Mouse (Mus musculus): Measurements from ENCODE around the gene Kl.

Gene Kl

GRCm38 (mm10) chr5:150962756-150963155 lies 10.3 kb downstream of the Kl start:
- no peak for DNase-seq (ENCODE audit: low spot score)

- no peak for DNase-seq (ENCODE audit: low spot score)
These were observed 15.5 kb downstream of the Kl start for GRCm38 (mm10) chr5:150967925-150968324.

- DNase-seq (ENCODE audit: low spot score) = no peak
These were observed 18.1 kb downstream of the Kl start for GRCm38 (mm10) chr5:150970551-150970950.

DNA sequence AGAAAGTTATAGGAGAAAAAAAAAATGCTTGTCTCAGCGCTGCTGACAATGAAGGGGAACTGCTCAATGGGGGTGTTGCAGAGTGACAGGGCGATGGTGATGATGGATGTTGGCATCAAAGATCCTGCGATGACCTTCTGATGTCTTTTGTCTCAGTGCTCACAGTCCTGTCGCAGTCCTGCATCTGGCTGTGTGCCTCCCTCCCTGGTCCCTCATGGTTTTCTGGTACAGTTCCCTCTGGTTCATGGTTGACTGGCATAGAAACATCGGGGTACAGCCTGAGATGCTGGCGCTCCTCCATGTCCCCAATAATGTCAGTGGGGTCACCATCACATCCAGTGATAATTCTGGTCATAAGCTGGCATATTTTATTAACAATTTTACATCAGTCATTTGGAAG lies 18.7 kb downstream of the Kl start:
- DNase-seq (ENCODE audit: low spot score) = no peak

- DNase-seq (ENCODE audit: low spot score) = no peak
These were observed 21.8 kb downstream of the Kl start for GRCm38 (mm10) chr5:150974226-150974625.

DNA sequence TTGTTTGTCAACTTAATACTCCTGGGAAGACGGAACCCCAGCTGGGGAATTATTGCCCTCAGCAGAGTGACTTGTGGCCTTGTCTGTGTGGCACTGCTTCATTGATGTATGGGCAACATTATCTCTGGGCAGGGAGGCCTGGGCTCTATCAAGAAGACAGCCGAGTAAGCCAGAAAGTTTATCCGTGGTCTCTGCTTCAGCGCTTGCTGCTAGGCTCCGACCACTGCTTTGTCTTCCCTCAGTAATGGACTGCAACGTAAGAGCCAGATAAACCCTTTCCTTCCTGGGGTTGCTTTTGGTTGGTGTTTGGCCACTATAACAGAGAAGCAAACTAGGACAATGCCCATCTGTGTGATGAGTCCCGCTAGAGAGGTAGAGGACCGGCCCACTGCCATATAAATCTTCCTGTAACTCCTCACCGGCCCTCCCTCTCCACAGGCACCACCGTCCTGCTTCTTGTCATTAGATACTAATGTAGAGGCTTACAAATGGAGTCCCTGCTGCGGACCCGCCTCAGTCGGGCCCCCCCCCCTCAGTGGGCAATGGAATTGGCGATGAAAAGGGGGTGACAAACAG lies 25.1 kb downstream of the Kl start:
- peak; percentile 18 for DNase-seq (ENCODE audit: low spot score)

- no peak for DNase-seq (ENCODE audit: low spot score)
These were observed 27.1 kb downstream of the Kl start for GRCm38 (mm10) chr5:150979341-150980136.

DNA sequence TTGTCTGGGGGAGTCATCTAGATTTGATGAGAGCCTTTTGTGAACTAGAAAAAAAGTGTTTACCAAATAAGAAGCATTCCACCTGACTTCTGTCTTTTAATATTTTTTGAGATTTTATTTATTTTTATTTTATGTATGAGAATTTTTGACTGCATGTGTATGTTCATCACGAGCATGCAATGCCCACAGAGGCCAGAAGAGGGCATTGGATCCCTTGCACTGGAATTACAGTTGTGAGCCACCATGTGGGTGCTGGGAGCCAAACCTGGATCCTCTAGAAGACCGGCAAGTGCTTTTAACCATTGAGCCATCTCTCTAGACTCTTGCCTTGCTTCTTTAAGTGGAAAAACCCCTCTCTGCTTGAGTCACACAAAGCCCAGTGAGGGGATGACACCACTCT lies 29.7 kb downstream of the Kl start:
- DNase-seq (ENCODE audit: low spot score) = no peak

- DNase-seq (ENCODE audit: low spot score) = no peak
These were observed 41.7 kb downstream of the Kl start for GRCm38 (mm10) chr5:150994096-150994495.

- DNase-seq (ENCODE audit: low spot score) = no peak
These were observed 44.2 kb downstream of the Kl start for GRCm38 (mm10) chr5:150996586-150996985.

DNA sequence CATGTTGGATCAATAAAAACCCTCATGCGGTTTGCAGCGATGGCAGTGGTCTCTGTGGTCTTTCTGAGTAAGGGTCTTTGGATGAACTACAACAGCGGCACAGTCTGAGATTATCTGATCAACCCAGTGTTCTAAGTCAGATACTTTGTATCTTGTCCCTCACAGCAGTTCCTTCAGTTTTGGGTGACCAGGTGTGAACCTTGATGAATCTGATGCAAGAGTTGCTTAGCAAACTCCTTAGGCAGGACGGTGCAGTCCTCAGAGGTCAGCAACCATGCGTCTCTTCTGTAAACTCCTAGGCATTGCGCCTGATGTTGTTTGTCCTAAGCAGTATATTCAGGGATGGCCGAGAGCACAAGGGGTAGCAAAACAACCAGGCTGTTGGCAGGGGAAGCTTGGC lies 48.7 kb downstream of the Kl start:
- DNase-seq (ENCODE audit: low spot score) = no peak

DNA sequence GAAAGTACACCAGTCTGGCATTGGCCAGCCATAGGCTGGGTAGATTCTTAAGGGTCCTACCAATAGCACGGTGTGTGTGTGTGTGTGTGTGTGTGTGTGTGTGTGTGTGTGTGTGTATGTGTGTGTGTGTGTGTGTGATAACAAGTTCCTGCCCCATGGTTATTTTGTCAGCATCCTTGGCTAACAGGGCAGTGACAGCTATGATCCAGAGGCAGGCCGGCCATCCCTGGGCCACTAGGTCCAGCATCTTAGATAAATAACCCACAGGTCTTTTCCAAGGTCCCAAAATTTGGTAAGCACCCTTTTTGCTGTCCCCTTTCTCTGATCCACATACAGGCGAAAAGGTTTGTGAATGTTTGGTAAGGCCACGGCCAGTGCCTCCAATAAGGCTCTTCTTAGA lies 49.6 kb downstream of the Kl start:
- no peak for DNase-seq (ENCODE audit: low spot score)

DNA sequence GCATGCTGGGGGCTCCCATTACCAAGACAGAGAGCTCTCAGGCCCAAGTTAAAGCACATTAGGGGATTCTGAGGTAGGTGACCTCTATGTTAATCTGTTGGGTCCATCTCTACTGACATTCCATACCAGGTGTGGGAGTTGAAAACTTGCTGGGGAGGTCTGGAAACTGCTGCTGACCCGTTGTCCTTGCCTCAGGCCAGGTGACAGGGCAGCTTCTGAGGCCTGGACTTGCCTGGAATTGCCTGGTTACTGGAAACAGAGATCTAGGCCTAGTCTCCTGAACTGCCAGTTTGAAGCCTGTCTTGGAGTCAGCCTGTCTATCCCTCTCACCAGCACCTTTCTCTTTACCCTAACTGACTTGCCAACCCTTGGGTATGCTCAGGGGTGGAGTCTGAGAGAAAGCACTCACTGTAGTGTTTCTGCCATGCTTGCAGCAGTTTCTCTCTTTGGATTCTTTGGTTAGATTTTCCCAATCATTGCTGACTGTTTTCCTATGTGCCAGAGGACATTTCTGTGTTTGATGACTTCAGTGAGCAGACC lies 51.9 kb downstream of the Kl start:
- no peak for DNase-seq (ENCODE audit: low spot score)

DNA sequence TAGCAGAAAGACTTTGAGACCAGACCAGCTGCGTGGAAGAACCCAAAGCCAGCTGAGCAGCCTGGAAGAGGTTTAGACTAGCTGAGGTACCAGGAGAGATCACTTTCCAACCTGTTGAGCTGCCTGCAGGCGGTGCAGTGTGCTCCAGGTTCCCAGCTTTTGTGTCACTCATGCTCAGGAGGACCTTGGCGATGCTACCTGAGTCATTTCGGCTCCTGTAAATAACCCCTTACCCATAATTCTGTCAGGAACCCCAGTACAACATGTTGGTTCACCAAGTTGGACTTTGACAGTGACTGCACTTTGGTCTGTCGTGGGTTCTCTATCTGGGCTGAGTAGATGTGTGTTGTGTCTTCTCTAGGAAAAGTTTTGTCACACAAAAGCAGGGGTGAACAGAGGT lies 66.0 kb downstream of the Kl start:
- DNase-seq (ENCODE audit: low spot score) = no peak

DNA sequence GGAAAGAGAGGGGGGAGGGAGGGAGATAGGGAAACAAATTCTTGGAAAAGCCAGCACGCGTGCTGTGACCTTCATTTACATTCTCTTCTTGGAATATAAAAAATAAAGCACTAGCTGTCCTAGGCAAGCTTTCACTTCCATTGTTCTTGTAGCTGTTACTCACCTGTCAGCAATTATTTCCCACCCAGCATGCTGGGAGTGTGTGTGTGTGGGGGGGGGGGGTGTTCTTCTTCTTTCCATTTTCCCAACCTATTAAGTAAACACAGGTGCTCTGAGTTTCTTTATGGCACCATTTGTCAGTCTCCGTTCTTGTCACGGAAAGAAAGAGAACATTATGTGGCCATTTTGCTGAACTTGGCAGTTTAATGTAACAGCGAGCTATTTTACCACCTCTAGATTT lies 66.6 kb downstream of the Kl start:
- DNase-seq (ENCODE audit: low spot score) = no peak

DNA sequence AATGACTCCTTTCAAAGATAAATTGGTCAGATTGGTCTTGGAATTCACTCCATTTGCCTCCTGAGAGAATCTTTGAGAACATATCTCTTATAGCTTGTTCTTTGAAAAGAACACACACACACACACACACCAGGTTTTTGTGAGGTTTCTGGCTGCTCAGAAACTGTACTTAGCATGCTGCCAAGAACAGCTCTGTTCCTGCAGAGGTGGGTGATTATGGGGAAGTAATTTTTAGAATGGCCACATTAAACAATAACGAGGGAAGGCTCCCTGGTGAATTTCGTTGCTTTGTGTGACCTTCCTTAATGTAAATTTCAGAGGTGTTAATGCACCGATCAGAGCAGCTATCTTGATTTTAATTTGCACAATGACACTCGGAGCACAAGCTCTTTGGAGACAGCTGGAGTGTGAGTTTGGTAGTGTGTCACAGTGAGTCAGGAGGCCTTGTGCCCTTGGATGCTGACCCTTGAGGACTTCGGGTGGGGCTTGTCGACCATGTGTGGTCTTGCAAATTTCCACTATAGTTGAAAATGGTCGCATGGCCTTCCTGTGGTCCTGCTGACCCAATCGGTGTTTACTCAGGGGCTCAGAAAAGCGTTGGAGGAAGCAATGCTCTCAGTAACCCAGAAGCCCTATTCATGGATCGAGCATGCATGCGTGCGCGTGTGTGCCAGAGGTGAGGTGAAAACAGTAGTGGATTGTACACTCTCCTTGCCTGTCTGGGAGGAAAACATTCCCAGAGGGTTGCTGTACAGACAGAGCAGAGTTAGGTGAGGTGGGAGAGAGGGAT lies 67.8 kb downstream of the Kl start:
- no peak for DNase-seq (ENCODE audit: low spot score)

- no peak for DNase-seq (ENCODE audit: low spot score)
These were observed 68.4 kb downstream of the Kl start for GRCm38 (mm10) chr5:151020831-151021230.

DNA sequence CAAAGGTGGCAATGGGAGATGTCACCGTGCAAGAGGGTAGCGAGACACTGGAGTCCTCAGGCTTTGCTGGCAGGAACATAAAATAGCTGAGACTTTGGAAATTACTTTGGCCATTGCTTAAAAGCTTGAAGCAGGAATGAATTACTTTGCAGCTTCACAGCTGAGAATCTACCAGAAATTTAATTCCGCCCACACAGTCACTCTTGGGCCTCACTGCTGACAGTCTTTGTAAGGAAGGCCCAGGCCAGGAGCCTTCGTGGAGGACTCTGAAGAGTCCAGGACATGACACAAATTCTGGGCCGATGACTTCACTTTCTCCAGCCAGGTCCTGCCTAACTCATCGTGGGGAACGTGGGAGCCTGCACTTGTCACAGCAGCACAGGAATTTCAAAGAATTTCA lies 69.6 kb downstream of the Kl start:
- DNase-seq (ENCODE audit: low spot score) = no peak

GRCm38 (mm10) chr5:151022939-151023338 lies 70.5 kb downstream of the Kl start:
- no peak for DNase-seq (ENCODE audit: low spot score)

DNA sequence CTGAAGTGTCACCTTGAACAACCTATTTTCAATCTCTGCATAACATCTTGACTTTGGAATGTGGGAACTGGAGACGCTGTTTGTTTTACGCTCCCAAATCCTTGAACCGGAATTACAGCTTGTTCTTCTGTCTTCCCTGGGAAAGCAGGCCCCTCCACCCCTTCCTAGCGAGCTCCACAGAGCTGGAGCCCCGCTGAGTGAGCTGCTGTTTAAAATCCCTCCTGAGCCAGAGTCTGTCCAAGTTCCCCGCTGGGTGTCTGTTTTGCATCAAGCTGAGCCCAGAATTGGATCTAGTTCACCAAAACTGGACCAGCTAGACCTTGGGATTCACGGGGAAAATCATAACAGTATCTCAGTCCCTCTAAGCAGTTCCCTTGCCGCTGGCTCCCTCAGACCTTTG lies 71.1 kb downstream of the Kl start:
- DNase-seq (ENCODE audit: low spot score) = peak; percentile 58

- no peak for DNase-seq (ENCODE audit: low spot score)
These were observed 72.1 kb downstream of the Kl start for GRCm38 (mm10) chr5:151024483-151024882.

DNA sequence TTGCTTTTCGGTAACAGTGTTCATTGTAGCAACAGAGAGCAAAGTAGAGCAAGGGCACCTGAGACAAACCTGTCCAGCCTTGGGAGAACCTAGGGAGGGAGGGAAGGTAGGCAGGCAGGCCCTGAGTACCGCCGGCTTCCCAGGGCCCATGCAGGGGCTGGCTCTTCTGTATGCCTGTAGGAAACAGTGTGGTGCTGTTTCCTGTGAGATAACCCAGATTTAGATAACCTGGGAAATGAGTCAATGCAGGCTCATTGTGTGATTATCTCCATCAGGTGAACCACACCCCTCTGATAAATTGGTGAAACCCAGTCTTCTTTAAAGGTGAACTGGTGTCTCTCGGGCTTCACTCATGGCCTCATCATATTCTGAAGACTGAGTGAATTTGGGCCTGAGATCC lies 73.7 kb downstream of the Kl start:
- no peak for DNase-seq (ENCODE audit: low spot score)

- peak; percentile 47 for DNase-seq (ENCODE audit: low spot score)
These were observed 74.8 kb downstream of the Kl start for GRCm38 (mm10) chr5:151027171-151027570.

Data from embryo, embryonic 10.5 days (tissue).